In the genomic region with DNA sequence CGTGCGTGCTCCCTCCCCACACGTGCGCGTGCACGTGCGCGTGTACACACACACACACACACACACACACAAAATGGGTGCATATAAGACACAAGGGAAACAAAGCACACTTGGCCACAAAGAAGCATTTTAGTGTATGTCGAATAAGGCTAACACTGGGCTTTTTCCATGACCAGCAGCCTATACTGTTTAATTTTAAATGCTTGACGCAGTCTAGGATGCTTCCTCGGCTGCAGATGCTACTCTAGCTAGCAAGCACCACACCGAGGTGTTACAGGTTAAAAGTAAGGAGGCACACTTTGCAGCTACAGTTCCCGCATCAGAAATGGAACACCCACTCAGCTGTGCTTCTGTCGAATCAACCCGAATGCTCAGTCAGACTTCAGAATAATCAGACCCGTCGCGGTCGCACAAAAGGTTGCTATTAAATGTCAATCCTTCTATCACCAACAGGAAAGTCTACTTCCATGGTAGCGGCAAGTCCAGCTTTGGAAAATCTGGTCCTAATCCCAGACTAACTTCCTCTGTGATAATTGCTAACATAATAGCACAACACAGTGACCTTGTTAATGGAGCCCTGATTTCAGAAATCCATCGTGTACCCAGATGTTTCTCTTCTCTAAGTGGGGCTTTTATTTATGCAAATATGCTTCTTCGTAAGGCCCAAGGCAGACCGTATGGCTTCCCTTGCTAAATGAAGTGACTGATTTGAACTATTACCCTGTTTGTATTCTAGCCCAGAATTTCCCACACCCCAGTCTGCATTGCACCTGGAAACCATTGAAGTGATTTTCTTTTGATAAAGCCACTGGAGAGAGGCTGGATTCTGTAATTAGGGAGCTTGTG, we compare ENCODE assay signal across 19 mouse cellular contexts. TPM values are rescaled to one million over a fixed set of nuclear protein-coding genes. Genes with fewer than 3 reads are reported as not detected.
A peak's percentile ranks its signal among the peaks of the same experiment; 100 is the strongest.
DNase-seq lines count a peak whose midpoint lies in the region; ATAC-seq and TF ChIP-seq lines count a peak whose summit lies in the region.
"Had no signal": no experiment of that assay in that cellular context is flagged by ENCODE, and none has a peak within 500 bp of the region (broad histone marks: within the 10 kb centered on the region; RNA-seq: fewer than 3 reads in every experiment).

No protein-coding gene starts in this region.

- H3K4me1 ChIP-seq in kidney, postnatal 0 days (replicated peaks; ENCODE audit: insufficient read depth, low read length), result no peaks in the 10 kb centered on the region
- H3K4me1 ChIP-seq in limb, embryonic 10.5 days, result peaks cover 19% of the 10 kb centered on the region
- H3K4me1 ChIP-seq: hindbrain, embryonic 15.5 days had no signal

- H3K27ac ChIP-seq in kidney, postnatal 0 days, result 0 out of 2 replicates have a peak overlapping the region, but pooled peaks have one; percentile 1
- peak overlapping the region; percentile 72 for H3K27ac ChIP-seq in limb, embryonic 10.5 days
- H3K27ac ChIP-seq: heart, embryonic 10.5 days; hindbrain, embryonic 15.5 days had no signal

- no peak for TF ChIP-seq POLR2A in brain, embryonic 14.5 days (IDR thresholded peaks at IDR 0.05; ENCODE audit: borderline replicate concordance, extremely low read depth, insufficient read depth, insufficient read length, poor library complexity, severe bottlenecking)

- no peak overlapping the region for H3K9ac ChIP-seq in kidney, postnatal 0 days (ENCODE audit: low read depth, low read length)
- H3K9ac ChIP-seq: hindbrain, embryonic 15.5 days; liver, postnatal 0 days had no signal

- no peak for ATAC-seq in kidney, postnatal 0 days (replicated peaks; ENCODE audit: low FRiP score, low read depth)
- ATAC-seq: forebrain, embryonic 16.5 days; intestine, embryonic 16.5 days; liver, postnatal 0 days had no signal

- no peak overlapping the region for H3K4me2 ChIP-seq in kidney, postnatal 0 days (ENCODE audit: low read length)
- H3K4me2 ChIP-seq: hindbrain, embryonic 15.5 days; midbrain, embryonic 11.5 days had no signal

- no peaks in the 10 kb centered on the region for H3K36me3 ChIP-seq in kidney, postnatal 0 days (ENCODE audit: insufficient read depth, low read length)
- no peaks in the 10 kb centered on the region for H3K36me3 ChIP-seq in limb, embryonic 10.5 days
- H3K36me3 ChIP-seq: heart, embryonic 10.5 days; hindbrain, embryonic 15.5 days had no signal

- peak; percentile 48 for DNase-seq in kidney, postnatal 0 days (ENCODE audit: low spot score)
- DNase-seq in kidney, adult 8-10 months, result no peak
- peak; percentile 23 for DNase-seq in brain, embryonic 14.5 days (ENCODE audit: low read depth)
- peak; percentile 30 for DNase-seq in embryo, embryonic 11 days
- DNase-seq in limb, embryonic 10.5 days (ENCODE audit: low spot score), result peak; percentile 36
- DNase-seq in kidney, adult 11 months, result no peak
- no peak for DNase-seq in ovary, adult 18-20 months (ENCODE audit: low spot score)
- DNase-seq: adrenal gland, adult 2 months; cerebellum, adult 9-10 months; gastrocnemius, postnatal 36 days; layer of hippocampus, postnatal 36 days; liver, postnatal 0 days; lung, postnatal 4 days had no signal

- no peaks in the 10 kb centered on the region for H3K27me3 ChIP-seq in kidney, postnatal 0 days (ENCODE audit: insufficient read depth, low read length)
- no peaks in the 10 kb centered on the region for H3K27me3 ChIP-seq in limb, embryonic 10.5 days (ENCODE audit: low read depth, poor library complexity, severe bottlenecking)
- H3K27me3 ChIP-seq: hindbrain, embryonic 15.5 days had no signal

- H3K9me3 ChIP-seq in kidney, postnatal 0 days (replicated peaks; ENCODE audit: low read length), result no peaks in the 10 kb centered on the region
- H3K9me3 ChIP-seq in limb, embryonic 10.5 days (replicated peaks), result no peaks in the 10 kb centered on the region
- H3K9me3 ChIP-seq: heart, embryonic 10.5 days; hindbrain, embryonic 15.5 days had no signal

- no peak for TF ChIP-seq CTCF in kidney, postnatal 0 days (IDR thresholded peaks at IDR 0.05; ENCODE audit: low read depth)
- TF ChIP-seq CTCF in brain, embryonic 14.5 days (IDR thresholded peaks at IDR 0.05; ENCODE audit: borderline replicate concordance, extremely low read depth, insufficient read depth, insufficient read length), result no peak

- 83% methylated on average over 23 of the region's 23 CpGs for WGBS in kidney, postnatal 0 days
- 69% methylated on average over 23 of the region's 23 CpGs for WGBS in limb, embryonic 10.5 days

- H3K4me3 ChIP-seq in kidney, postnatal 0 days (replicated peaks; ENCODE audit: low read depth, low read length), result no peak overlapping the region
- H3K4me3 ChIP-seq in limb, embryonic 10.5 days, result 0 out of 2 replicates have a peak overlapping the region, but pooled peaks have one; percentile 6
- H3K4me3 ChIP-seq: heart, embryonic 10.5 days; hindbrain, embryonic 15.5 days had no signal

RNA-seq across cellular contexts. Expression of a gene that starts 36.5 kb away (rescaled TPM):
- 37.3 and 37.9 TPM in 2 replicates for polyA plus RNA-seq in kidney, postnatal 0 days (2015; fragmentation: Nextera tagmentation; extraction: Ambion mirVana)
- polyA plus RNA-seq in brain, embryonic 14.5 days (2012; rRNA removed), result 4.7 and 6.5 TPM in 2 replicates
- 7.1 and 8.7 TPM in 2 replicates for polyA plus RNA-seq in limb, embryonic 10.5 days (2016; fragmentation: Nextera tagmentation; extraction: Ambion mirVana)
- polyA plus RNA-seq: liver, adult 2 months had no signal

Comparison
In these comparisons a context has a peak if more than half of its experiments do, and no peak if none do; other contexts are left out.
1. DNase-seq: peak in kidney, postnatal 0 days (single experiment), brain, embryonic 14.5 days (single experiment), embryo, embryonic 11 days (single experiment) and limb, embryonic 10.5 days (single experiment); none in kidney, adult 8-10 months (0 of 2), kidney, adult 11 months (single experiment) and ovary, adult 18-20 months (single experiment).